Mouse (Mus musculus) olfactory bulb, adult 2 months (tissue): ENCODE results near the gene Klhl9.

Source experiments
- CTCF ChIP-seq: fragments of 200-500 bp; IDR thresholded peaks from 2 replicates; pipeline ENCODE4 v1.5.1; 2012; ENCODE audit warnings: low read depth, mild to moderate bottlenecking, low read length, moderate library complexity; ENCODE audit not compliant: insufficient read depth
- POLR2A ChIP-seq: fragments of 200-500 bp; IDR thresholded peaks from 2 replicates; pipeline ENCODE4 v1.6.1; 2012; ENCODE audit warnings: mild to moderate bottlenecking, low read depth, low read length, moderate library complexity; ENCODE audit not compliant: insufficient read depth

GRCm38 (mm10) chr4:88715059-88715458, 7.2 kb downstream of the Klhl9 start:
- no peak for TF ChIP-seq CTCF
- TF ChIP-seq POLR2A, result no peak
